30 mouse cellular contexts compared by ENCODE assay signal in the genomic region with DNA sequence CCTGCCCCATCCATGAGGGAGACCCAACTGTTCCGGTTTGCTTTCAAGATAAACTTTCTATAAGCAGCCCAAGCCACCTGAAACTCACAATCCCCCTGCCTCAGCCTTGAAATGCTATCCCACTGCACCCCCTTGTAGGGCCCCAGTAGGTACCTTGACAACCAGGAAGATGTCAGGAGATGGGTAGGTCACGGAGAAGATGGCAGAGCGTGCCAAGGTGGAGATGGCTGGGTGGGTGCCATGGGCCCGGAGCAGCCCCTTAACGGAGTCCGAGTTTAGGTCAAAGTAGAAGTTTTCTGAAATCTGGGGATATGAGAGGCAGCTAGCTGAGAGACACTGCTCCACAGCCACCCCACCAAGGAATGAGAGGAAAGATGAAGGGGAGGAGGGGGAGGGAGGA. TPM values are rescaled to one million over a fixed set of nuclear protein-coding genes. Genes with fewer than 3 reads are reported as not detected.
"Had no signal": no experiment of that assay in that cellular context is flagged by ENCODE, and none has a peak within 500 bp of the region (broad histone marks: within the 10 kb centered on the region; RNA-seq: fewer than 3 reads in every experiment).

No protein-coding gene starts in this region.

- H3K36me3 ChIP-seq: hindbrain, embryonic 15.5 days had no signal

- H3K4me3 ChIP-seq: heart, embryonic 13.5 days; hindbrain, embryonic 13.5 days; hindbrain, embryonic 15.5 days; kidney, embryonic 15.5 days; left cerebral cortex, adult 2 months; limb, embryonic 13.5 days; liver, embryonic 12.5 days had no signal

- ATAC-seq: intestine, embryonic 16.5 days; liver, embryonic 12.5 days had no signal

- H3K27ac ChIP-seq: hindbrain, embryonic 13.5 days; hindbrain, embryonic 15.5 days; hindbrain, postnatal 0 days; kidney, postnatal 0 days; left cerebral cortex, adult 2 months; limb, embryonic 13.5 days; liver, embryonic 12.5 days; liver, embryonic 14.5 days had no signal

- H3K4me2 ChIP-seq: heart, embryonic 11.5 days; heart, embryonic 13.5 days; hindbrain, embryonic 13.5 days; hindbrain, embryonic 15.5 days; kidney, embryonic 15.5 days; limb, embryonic 13.5 days; liver, embryonic 12.5 days had no signal

- H3K9me3 ChIP-seq: heart, embryonic 13.5 days; hindbrain, embryonic 13.5 days; hindbrain, embryonic 15.5 days; kidney, embryonic 15.5 days; limb, embryonic 13.5 days; liver, embryonic 12.5 days had no signal

- H3K27me3 ChIP-seq: heart, embryonic 13.5 days; hindbrain, embryonic 13.5 days; hindbrain, embryonic 15.5 days; kidney, embryonic 15.5 days; limb, embryonic 13.5 days; liver, embryonic 12.5 days had no signal

- DNase-seq: gastrocnemius, postnatal 14 days; gastrocnemius, postnatal 36 days; heart, adult 18-20 months; heart, postnatal 36 days; kidney, adult 11 months; kidney, adult 2 months; kidney, adult 9 months; kidney, postnatal 14 days; kidney, postnatal 36 days; layer of hippocampus, adult 9-11 months; liver; lung, adult 18-20 months had no signal

- H3K4me1 ChIP-seq: hindbrain, embryonic 13.5 days; hindbrain, embryonic 15.5 days had no signal

- H3K9ac ChIP-seq: hindbrain, embryonic 13.5 days; hindbrain, embryonic 15.5 days; kidney, embryonic 15.5 days; limb, embryonic 13.5 days; liver, embryonic 12.5 days; liver, embryonic 14.5 days had no signal

RNA-seq across cellular contexts. Expression of gene Angptl8, which starts 6.0 kb away (rescaled TPM):
- total RNA-seq: gastrocnemius, postnatal 14 days; gastrocnemius, postnatal 36 days; heart, postnatal 36 days; hematopoietic stem cell, adult 5-6 weeks; hindbrain, postnatal 0 days; layer of hippocampus, adult 18-20 months; layer of hippocampus, adult 8-10 months; layer of hippocampus, postnatal 25 days; left cerebral cortex, adult 2 months; left cerebral cortex, postnatal 14 days; left cerebral cortex, postnatal 36 days had no signal
